Mouse (Mus musculus): Measurements from ENCODE around the gene Cdc6. TPM values are rescaled to one million over a fixed set of nuclear protein-coding genes. Genes with fewer than 3 reads are reported as not detected.
A peak's percentile ranks its signal among the peaks of the same experiment; 100 is the strongest.

Gene Cdc6
- polyA plus RNA-seq, 1 experiment: 0.36 TPM

DNA sequence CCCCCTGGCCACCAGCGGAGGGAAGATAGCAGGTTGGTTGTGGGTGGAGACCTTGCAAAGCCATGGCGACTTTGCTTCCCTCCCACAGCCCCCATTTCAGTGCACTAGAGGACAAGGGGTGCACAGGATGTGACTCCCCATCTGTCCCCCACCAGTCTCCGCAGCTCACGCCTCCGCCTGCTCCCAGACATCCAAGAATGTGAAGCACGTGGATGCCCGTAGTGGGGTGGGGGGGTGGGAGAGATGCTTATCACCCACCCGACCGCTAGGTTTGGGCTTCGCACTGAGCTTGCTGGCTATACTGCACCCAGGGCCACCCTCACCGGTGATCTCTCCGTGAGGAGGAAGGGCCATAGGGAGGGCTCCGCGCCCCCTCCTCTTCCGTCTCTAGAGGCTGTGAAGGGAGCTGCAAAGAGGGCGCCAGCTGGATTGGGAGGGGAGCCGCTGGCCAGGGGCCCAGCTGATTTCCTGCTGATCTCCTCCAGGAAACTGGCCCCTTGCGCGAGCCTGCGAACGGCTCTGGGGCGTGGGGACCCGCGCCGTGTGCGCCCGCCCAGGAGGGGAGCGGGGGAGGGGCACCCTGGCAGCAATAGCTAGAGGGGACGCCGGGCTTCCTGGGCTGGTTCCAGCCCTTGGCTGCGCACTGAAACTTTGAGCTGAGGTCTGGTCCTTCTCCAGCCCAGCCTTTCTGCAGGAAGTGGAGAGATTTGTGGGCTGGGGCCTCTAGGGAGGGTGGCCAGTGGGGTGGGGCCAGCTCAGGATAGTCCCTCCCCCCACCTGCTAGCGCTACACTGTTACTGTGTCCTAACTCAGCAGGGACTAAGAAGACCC, 55.8 kb downstream of the Cdc6 start:
- DNase-seq: no peak
- Histone ChIP-seq H3K27ac (ENCODE audit: insufficient read depth, low read length) (no peak overlapping the region), H3K4me1 (ENCODE audit: control insufficient read depth, insufficient read depth, low read length) (peaks cover 47% of the 10 kb centered on the region), H3K27me3 (ENCODE audit: control insufficient read depth, insufficient read depth, low read length) (no peaks in the 10 kb centered on the region), H3K4me3 (replicated peaks; ENCODE audit: insufficient read depth, low read depth, low read length) (no peak overlapping the region)
- TF ChIP-seq CTCF (IDR thresholded peaks at IDR 0.05; ENCODE audit: borderline replicate concordance, insufficient read depth, low read depth, low read length) (no peak), POLR2A (IDR thresholded peaks at IDR 0.05; ENCODE audit: borderline replicate concordance, insufficient read depth, low read length) (no peak)
- WGBS: 11% methylated on average over 32 of the region's 32 CpGs

DNA sequence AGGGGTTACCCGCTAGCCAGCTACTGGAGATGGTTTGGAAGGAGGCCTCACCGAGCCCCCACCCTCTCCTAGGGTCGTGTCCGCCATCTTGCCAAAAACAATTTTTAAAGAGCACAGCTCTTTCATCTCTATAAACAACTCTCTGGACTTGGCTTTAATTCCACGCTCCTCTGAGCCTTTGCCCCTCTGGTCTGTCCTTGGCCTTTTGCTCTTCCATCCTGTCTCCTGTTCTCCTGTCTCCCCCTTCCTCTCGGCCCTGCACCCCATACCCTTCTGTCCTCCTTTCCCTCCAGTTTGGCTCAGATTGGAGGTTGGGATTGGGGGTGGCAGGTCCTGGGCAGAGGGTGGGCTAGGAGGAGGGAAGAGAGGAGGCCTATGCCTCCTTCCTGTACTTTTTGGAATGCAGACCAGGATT, 56.6 kb downstream of the Cdc6 start:
- H3K4me1 ChIP-seq (ENCODE audit: control insufficient read depth, insufficient read depth, low read length): peaks cover 47% of the 10 kb centered on the region

DNA sequence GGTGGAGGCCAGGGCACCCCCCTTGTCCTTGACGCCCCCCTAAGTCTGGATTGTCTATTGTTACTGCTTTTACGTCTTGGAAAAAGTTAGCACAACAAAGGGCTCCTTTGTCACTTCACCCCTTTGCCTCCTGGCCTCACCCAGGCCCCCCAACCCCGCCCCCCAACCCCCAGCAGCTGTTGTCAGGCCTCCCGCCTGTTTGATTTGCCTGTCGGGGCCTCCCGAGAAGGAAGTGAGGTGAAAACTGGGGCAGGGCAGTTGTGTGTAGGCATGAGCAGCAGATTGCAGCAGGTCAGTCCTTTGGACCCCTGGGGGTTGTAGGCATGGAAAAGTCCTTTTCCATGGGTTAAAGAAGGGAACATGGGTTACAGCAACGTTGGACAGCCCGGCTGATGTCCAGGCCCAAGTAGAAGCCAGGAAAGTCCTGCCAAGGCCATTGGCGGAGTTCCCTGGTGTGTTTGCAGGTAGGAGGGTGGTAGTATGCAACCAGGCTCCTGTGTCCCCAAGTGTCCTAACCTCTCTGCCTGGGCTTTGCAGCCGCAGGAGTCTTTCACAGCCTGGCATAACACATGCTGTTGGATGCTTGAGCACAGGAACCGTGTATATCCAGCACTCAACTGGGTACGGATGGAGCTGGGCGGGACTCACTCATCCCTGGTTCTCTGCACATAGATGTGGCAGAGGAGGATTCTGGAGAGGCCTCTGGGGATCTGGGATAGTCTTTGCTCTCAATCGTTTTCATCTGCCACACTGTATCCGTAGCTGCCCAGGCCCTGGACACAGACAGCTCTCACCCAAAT, 57.2 kb downstream of the Cdc6 start:
- Histone ChIP-seq H3K27ac (ENCODE audit: insufficient read depth, low read length) (no peak overlapping the region), H3K4me3 (replicated peaks; ENCODE audit: insufficient read depth, low read depth, low read length) (no peak overlapping the region), H3K4me1 (ENCODE audit: control insufficient read depth, insufficient read depth, low read length) (peaks cover 50% of the 10 kb centered on the region), H3K27me3 (ENCODE audit: control insufficient read depth, insufficient read depth, low read length) (no peaks in the 10 kb centered on the region)
- peak; percentile 70 to 71 for DNase-seq
- WGBS: 24% methylated on average over 15 of the region's 15 CpGs
- TF ChIP-seq POLR2A (IDR thresholded peaks at IDR 0.05; ENCODE audit: borderline replicate concordance, insufficient read depth, low read length): no peak
- no peak for TF ChIP-seq CTCF (IDR thresholded peaks at IDR 0.05; ENCODE audit: borderline replicate concordance, insufficient read depth, low read depth, low read length)

More for the DNA sequence above, 56.6 kb downstream of the Cdc6 start:
- Histone ChIP-seq H3K27me3 (ENCODE audit: control insufficient read depth, insufficient read depth, low read length) (no peaks in the 10 kb centered on the region), H3K4me3 (replicated peaks; ENCODE audit: insufficient read depth, low read depth, low read length) (no peak overlapping the region), H3K27ac (ENCODE audit: insufficient read depth, low read length) (no peak overlapping the region)
- WGBS: 68% methylated on average over 6 of the region's 6 CpGs
- DNase-seq: no peak
- TF ChIP-seq CTCF (IDR thresholded peaks at IDR 0.05; ENCODE audit: borderline replicate concordance, insufficient read depth, low read depth, low read length): no peak
- TF ChIP-seq POLR2A (IDR thresholded peaks at IDR 0.05; ENCODE audit: borderline replicate concordance, insufficient read depth, low read length): no peak

DNA sequence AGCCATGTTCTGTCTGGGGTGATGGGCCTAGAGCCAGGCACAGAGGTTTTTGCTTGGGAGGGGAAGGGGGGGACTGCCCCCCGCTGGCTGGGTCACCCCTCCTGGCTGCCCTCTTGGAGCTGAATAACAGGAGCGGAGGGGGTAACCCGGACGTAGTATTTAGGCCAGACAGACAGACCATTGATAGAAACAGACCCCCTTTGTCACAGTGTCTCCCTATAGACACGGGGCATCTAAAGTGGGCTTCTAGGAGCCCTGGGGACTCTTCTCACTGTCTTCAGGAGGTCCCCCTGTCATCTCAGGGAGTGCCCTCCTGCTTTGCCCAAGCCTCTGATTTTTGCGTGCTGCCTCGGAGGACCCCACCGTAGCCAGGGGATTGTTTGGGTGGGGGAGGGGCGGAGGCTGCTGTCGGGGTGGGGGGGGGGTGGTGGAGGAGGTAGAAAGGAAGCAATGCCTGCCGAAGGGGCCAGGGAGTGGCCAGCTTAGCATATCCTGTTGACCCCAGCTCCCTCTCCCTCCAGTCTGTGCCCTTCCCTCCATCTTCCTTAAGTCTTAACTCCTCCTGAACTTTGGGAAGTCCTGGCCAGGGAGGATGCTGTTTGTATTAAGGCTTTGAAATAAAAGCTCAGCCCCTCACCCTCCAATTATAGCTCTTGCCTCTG, 57.9 kb downstream of the Cdc6 start:
- Histone ChIP-seq H3K4me1 (ENCODE audit: control insufficient read depth, insufficient read depth, low read length) (peaks cover 57% of the 10 kb centered on the region), H3K27ac (ENCODE audit: insufficient read depth, low read length) (no peak overlapping the region), H3K27me3 (ENCODE audit: control insufficient read depth, insufficient read depth, low read length) (no peaks in the 10 kb centered on the region), H3K4me3 (replicated peaks; ENCODE audit: insufficient read depth, low read depth, low read length) (no peak overlapping the region)
- no peak for DNase-seq
- TF ChIP-seq POLR2A (IDR thresholded peaks at IDR 0.05; ENCODE audit: borderline replicate concordance, insufficient read depth, low read length) (no peak), CTCF (IDR thresholded peaks at IDR 0.05; ENCODE audit: borderline replicate concordance, insufficient read depth, low read depth, low read length) (no peak)
- 37% methylated on average over 11 of the region's 11 CpGs for WGBS

DNA sequence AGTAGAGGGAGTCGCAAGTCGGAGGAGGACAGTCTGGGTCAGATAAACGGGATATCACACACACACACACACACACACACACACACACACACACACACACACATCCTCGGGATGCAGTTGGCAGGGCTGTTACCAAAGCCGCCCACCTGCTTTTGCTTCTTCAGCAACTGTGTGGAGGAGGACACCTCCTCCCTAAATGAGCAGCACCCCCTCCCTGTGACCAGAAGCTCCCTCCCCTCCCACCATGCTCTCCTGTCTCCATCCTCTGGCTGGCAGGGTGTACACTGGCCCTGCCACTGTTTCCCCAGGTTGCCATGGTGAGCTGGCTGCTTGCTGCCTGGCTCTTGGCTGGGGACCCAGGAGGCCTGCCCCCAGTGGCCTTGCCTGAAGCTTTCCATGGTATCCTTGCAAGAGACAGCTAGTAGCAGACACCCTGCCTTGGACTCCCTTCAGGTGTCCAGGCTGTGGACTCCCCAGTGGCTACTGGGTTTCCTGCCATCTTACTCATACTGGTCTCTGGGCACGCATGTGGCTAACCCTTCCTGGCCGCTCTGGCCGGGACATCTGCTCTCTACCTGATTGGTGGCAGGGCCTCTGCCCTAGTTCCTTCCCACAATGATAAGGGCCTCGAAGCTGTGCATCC, 59.0 kb downstream of the Cdc6 start:
- WGBS: 17% methylated on average over 9 of the region's 9 CpGs
- no peaks in the 10 kb centered on the region for H3K27me3 ChIP-seq (ENCODE audit: control insufficient read depth, insufficient read depth, low read length)
- DNase-seq: peak; percentile 82 to 87

DNA sequence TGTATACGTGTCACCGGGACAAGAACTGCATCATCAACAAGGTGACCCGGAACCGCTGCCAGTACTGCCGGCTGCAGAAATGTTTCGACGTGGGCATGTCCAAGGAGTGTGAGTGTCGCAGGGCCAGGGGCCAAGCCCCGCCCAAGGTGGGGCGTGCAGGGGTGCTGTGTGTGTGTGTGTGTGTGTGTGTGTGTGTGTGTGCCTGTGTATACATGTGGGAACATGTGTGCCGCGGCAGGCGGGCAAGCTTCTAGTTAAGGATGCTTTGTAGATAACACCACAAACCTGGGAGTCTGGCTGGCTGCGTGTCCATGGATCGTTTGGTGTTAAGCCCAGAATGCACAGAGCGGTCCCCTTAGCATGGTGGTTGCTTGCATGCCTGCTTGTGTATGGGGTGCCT, 60.5 kb downstream of the Cdc6 start:
- Histone ChIP-seq H3K4me1 (ENCODE audit: control insufficient read depth, insufficient read depth, low read length) (peaks cover 62% of the 10 kb centered on the region), H3K27me3 (ENCODE audit: control insufficient read depth, insufficient read depth, low read length) (no peaks in the 10 kb centered on the region), H3K4me3 (replicated peaks; ENCODE audit: insufficient read depth, low read depth, low read length) (no peak overlapping the region), H3K27ac (ENCODE audit: insufficient read depth, low read length) (no peak overlapping the region)
- 70% methylated on average over 16 of the region's 16 CpGs for WGBS
- DNase-seq: peak in 1 of 2 experiments; percentile 20
- TF ChIP-seq CTCF (IDR thresholded peaks at IDR 0.05; ENCODE audit: borderline replicate concordance, insufficient read depth, low read depth, low read length): no peak

More for the DNA sequence above, 59.0 kb downstream of the Cdc6 start:
- H3K4me3 ChIP-seq (replicated peaks; ENCODE audit: insufficient read depth, low read depth, low read length): no peak overlapping the region
- TF ChIP-seq CTCF (IDR thresholded peaks at IDR 0.05; ENCODE audit: borderline replicate concordance, insufficient read depth, low read depth, low read length): peak; percentile 40; the same call in 1 of the 2 replicates
- TF ChIP-seq POLR2A (IDR thresholded peaks at IDR 0.05; ENCODE audit: borderline replicate concordance, insufficient read depth, low read length): no peak
- peaks cover 65% of the 10 kb centered on the region for H3K4me1 ChIP-seq (ENCODE audit: control insufficient read depth, insufficient read depth, low read length)
- H3K27ac ChIP-seq (ENCODE audit: insufficient read depth, low read length): no peak overlapping the region

Measured in cerebellum, adult 2 months (tissue).